Mouse (Mus musculus) urinary bladder, adult 18-20 months (tissue): ENCODE measurements around the gene Myoz2.

Experiments
- DNase-seq, 2 experiments: peaks; one replicate each; pipeline ENCODE4 v3.0.0; 2022; ENCODE audit warnings: low spot score in 2 of 2, mixed read lengths in 2 of 2

Myoz2 gene

DNA sequence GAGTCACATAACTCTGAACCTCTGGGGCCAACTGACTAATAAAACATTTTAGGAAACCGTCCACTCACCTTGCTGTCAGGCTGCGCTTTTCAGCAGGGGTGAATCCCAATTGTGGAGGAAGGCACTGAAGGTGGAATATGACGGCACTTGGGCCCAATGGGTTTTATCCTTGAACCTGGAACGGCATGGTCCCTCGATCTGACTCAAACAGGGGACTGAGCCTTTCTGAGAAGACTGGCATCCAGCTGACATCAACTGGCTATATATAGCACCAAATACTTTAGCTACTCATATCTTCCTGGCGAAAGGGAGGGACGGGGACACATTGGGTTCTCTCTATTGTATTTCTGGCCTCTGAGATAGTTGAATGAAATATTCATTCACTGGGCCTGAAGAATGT is at the start of gene Myoz2:
TSS of gene Myoz2 (minus strand) at position 264 of the 400 bp plus-strand sequence.
- no peak for DNase-seq

DNA sequence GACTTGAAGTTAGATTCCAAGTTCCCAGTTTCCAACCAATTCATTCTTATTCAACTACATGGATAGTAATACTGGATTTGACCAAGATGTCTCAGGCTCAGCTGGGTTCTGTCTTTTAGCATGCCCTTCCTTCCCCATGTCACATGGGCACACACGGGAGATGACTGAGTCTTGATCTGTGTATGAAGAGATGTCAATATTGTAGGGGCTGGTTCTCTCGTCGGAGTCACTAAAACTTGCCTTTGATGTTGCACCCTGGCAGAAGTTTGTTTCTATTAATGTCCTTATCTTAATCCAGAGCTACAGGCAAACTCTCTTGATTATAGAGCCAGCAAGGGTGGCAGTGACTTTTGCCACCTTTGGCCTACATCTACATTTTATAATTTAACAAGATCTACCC is 46.9 kb upstream of the Myoz2 start:
- no peak for DNase-seq

GRCm38 (mm10) chr3:123080943-123081342 is 46.1 kb upstream of the Myoz2 start:
- DNase-seq: no peak

DNA sequence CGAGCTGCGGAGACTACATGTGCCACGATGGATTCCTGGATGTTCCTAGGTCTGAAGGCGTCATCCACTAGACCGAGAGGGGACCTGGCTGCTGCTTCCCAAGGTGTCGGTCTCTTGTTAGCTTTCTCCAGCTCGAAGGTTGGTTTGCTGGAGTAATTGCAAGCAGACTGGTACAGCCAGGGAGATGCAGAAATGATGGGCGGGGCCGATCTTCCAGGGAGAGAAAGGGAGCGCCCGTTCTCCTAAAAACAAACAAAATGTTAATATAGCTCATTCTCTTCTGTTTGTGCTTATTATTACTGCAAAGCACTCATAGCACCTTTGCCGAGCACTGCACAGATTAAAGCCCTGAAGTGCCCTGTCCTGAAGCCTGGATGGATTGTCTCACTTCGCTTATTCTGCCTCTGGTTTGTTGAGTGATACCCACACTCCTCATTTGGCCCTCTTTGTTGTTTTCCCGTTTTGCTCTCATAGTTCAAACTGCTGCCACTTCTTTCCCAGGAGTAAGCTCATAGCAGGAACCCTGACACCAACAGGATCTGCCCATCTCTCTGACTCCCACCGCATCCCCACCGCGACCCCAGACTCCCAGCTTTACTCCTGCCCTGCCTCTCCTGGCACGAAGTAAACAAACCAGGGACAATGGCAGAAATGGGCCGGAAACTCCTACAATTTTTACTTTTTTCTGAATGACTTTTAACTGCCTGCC is 45.4 kb upstream of the Myoz2 start:
- DNase-seq: no peak

- no peak for DNase-seq
Measured at GRCm38 (mm10) chr3:123075759-123076158, 40.9 kb upstream of the Myoz2 start.

DNA sequence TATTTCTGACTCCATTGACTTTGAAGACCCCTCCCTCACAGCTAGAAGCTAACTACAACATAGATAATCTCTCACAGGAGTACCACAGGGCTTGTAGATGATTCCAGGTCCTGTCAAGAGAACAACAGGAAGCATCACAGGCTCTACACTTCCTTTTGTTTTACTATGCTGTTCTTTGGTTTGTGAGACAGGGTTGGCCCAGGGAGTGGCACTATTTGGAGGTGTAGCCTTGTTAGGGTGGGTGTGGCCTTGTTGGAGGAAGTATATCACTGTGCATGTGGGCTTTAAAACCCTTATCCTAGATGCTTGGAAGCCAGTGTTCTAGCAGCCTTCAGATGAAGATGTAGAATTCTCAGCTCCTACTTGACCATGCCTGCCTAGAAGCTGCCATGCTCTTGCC is 40.2 kb upstream of the Myoz2 start:
- no peak for DNase-seq

- no peak for DNase-seq
Measured at GRCm38 (mm10) chr3:123073351-123073750, 38.5 kb upstream of the Myoz2 start.

GRCm38 (mm10) chr3:123072472-123072871 is 37.7 kb upstream of the Myoz2 start:
- no peak for DNase-seq

GRCm38 (mm10) chr3:123070996-123071395 is 36.2 kb upstream of the Myoz2 start:
- no peak for DNase-seq

- no peak for DNase-seq
Measured at GRCm38 (mm10) chr3:123066836-123067235, 32.0 kb upstream of the Myoz2 start.

GRCm38 (mm10) chr3:123065466-123065865 is 30.7 kb upstream of the Myoz2 start:
- DNase-seq: no peak

- DNase-seq: peak in 1 of 2 experiments; percentile 45
Measured at GRCm38 (mm10) chr3:123064186-123064585, 29.4 kb upstream of the Myoz2 start.

DNA sequence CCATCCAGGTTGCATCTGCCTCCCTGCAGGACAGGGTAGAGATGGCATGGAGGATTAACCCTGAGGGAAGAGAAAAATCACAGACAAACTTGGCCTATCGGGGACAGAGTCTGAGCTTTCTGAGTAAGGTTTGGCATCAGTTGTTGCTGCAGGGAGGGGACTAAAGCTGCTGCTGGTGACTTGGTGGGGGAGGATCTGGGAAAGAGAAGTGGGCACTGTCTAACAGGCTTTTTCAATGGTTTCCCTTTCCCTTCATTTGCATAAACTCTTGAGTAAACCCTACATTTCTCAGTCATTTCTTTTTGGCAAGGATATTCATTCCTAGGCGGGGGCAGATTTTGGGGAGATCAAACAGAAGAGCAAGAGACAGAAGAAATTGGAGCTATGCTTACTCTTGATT is 27.1 kb upstream of the Myoz2 start:
- no peak for DNase-seq

DNA sequence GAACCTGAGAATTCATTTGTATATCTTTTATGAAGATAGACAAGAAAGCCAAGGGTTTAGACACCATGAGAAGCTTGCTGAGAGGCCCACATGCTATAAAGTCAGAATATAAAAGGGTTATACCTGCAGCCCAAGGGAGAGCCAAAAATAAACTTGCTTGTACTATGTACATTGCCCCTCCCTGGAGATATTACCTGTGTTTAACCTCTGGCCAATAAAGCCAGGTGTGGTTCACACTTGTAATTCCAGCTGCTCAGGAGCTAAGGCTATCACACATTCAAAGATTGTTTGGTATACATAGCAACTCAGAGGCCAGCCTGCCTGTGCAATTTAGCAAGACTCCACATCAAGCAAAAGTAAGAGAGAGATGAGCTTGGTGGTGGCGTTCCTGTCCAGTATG is 24.0 kb upstream of the Myoz2 start:
- DNase-seq: peak in 1 of 2 experiments; percentile 22

GRCm38 (mm10) chr3:123054178-123054577 is 19.4 kb upstream of the Myoz2 start:
- no peak for DNase-seq

DNA sequence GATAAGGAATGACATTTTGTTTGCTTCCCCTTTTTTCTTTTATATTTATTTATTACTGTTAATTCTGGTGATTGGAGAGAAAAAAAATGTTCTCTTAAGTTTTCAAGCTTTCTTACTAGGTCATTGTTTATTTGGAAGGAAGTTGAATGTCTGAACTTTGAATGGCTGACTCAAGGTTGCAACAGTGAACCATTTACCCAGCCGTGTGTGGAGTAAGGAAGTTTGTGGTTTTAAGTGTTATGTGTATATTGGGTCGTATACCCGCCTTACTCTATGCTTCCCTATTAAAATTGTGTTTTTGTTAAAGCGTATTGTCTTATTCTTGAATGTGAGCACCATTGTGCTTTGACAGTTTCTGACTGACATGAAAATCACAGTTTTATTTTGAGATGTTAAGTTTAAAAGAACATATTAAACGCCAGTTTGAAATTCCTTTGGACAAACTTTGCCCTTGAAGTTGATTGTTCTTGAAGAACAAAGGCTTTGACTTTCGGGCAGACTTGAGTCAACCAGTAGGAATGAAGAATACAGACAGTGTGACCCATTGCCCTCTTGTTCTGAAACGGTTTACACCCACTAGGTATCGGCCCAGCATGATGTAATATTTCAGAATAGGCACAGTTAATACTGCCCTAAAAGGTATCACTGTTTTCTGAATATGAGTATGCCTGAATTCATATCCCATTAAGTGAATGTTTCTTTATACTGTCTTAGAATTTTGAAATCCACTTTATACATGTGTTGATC is 18.6 kb upstream of the Myoz2 start:
- DNase-seq: no peak

- DNase-seq: no peak
Measured at GRCm38 (mm10) chr3:123042308-123042707, 7.5 kb upstream of the Myoz2 start.

DNA sequence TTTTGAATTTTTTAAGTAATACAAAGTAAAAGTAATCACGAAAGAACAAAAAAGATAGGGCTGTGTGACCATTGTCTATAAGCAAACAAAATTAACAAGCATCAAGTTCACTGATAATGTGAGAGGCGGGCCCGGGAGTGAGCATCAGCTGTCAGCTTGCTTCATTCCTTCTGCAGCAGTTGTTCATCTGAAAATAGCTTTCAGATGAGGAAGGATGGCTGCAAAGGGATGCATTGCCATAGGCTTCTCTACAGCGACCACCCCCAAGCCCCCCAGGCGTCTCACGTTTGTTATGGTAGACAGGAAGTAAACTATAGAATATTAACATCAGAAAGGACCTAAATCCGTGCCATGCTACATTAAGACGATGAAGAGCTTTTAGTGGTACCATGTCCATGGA is 1.0 kb downstream of the Myoz2 start:
- DNase-seq: no peak

GRCm38 (mm10) chr3:123025634-123026033 is 9.2 kb downstream of the Myoz2 start:
- DNase-seq: no peak

DNA sequence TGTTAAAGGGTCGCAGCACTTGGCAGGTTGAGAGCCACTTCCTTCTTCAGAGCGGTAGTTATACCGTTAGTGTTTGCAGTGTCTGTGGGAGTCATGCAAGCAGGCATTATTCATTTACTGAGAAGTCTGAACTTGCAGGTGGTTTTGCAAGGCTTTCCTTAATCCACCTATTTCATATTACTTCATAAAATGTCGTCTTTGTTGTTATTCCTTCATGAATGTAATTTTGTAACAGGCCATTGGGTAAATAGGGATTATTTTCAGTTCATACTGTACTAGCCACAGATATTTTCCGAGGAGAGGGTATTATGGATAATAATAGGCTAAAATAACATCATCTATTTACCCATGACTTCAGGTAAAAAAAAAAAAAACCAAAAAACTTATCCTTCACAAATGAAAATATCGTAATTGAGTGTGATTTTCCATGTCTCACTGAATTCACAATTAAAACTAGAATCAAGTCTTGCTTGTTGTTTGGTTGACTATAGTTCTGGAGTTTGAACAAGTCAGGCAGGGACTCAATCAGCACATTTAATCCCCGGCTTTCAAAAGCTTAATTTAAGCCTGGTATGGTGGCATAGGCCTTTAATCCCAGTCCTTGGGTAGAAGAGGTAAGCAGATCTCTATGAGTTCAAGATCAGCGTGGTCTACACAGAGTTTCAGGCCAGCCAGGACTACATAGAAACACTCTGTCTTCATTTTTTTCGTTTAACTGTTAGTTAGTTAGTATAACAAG is 10.2 kb downstream of the Myoz2 start:
- no peak for DNase-seq

GRCm38 (mm10) chr3:123018792-123019191 is 16.0 kb downstream of the Myoz2 start:
- DNase-seq: no peak

GRCm38 (mm10) chr3:123013476-123013875 is 21.3 kb downstream of the Myoz2 start:
- no peak for DNase-seq

DNA sequence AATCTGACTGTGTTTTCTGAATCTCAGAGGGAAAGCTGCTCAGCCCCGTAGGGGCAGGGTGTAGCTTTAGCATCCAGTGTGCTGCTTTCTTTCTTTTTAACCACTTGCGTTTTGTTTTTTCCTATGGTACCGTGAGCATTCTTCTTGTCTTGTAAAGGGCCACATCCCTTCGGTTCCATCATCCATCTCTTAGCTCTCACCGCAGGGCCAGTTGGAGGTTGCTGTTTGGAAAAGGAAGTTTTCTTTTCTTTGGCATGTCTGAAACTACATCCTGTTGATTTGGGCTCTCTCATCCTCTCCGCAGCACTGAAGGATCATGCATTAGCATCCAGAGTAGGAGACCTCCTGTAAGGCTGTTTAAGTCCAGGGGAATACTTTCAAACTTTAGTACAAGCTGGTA is 25.4 kb downstream of the Myoz2 start:
- DNase-seq: no peak
